Mouse (Mus musculus): Measurements from ENCODE around the gene Ttc37.

Gene Ttc37

GRCm38 (mm10) chr13:76157508-76157907 lies 59.0 kb downstream of the Ttc37 start:
- no peak for DNase-seq (ENCODE audit: low spot score)

- DNase-seq (ENCODE audit: low spot score) = no peak
Measured at GRCm38 (mm10) chr13:76160587-76160986, 62.1 kb downstream of the Ttc37 start.

- no peak for DNase-seq (ENCODE audit: low spot score)
Measured at GRCm38 (mm10) chr13:76174297-76174696, 75.8 kb downstream of the Ttc37 start.

GRCm38 (mm10) chr13:76178700-76179099 lies 80.2 kb downstream of the Ttc37 start:
- DNase-seq (ENCODE audit: low spot score) = no peak

GRCm38 (mm10) chr13:76187651-76188050 lies 89.1 kb downstream of the Ttc37 start:
- DNase-seq (ENCODE audit: low spot score) = no peak

GRCm38 (mm10) chr13:76189190-76189589 lies 90.7 kb downstream of the Ttc37 start:
- DNase-seq (ENCODE audit: low spot score) = no peak

- DNase-seq (ENCODE audit: low spot score) = no peak
Measured at GRCm38 (mm10) chr13:76190273-76190672, 91.7 kb downstream of the Ttc37 start.

GRCm38 (mm10) chr13:76194937-76195336 lies 96.4 kb downstream of the Ttc37 start:
- no peak for DNase-seq (ENCODE audit: low spot score)

- DNase-seq (ENCODE audit: low spot score) = no peak
Measured at GRCm38 (mm10) chr13:76195431-76196138, 97.1 kb downstream of the Ttc37 start.

- DNase-seq (ENCODE audit: low spot score) = no peak
Measured at GRCm38 (mm10) chr13:76197297-76197848, 98.8 kb downstream of the Ttc37 start.

- DNase-seq (ENCODE audit: low spot score) = no peak
Measured at GRCm38 (mm10) chr13:76199943-76200342, 101.4 kb downstream of the Ttc37 start.

- DNase-seq (ENCODE audit: low spot score) = no peak
Measured at GRCm38 (mm10) chr13:76214928-76215327, 116.4 kb downstream of the Ttc37 start.

- no peak for DNase-seq (ENCODE audit: low spot score)
Measured at GRCm38 (mm10) chr13:76215397-76215796, 116.9 kb downstream of the Ttc37 start.

Measured in testis, postnatal 14 days (tissue).